Mouse (Mus musculus): ENCODE data around the gene Pnlip.

The Pnlip gene

GRCm38 (mm10) chr19:58652198-58652597, at the start of gene Pnlip:
Pnlip (plus strand) TSS chr19:58652498.
- DNase-seq (ENCODE audit: low read depth, low spot score), result no peak

DNA sequence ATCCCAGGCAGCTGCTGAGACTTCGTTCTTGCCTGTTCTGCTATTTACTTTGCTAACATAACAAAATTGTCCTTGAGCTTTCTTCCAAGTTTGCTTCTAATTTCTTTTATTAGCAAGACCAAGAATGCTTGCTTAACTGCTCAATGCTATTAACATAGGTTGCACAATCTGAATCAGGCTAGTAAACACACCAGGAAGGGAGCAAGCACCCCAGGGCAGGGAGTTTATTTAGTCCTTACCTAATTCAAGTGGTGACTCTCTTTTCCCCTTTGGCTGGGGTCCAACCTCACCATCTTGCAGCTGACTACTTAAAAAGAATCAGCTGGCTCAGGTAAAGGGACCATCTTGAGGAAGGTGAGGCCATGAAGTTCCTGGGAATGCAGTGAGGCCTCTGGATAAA, 42.6 kb upstream of the Pnlip start:
- DNase-seq (ENCODE audit: low read depth, low spot score), result no peak

DNA sequence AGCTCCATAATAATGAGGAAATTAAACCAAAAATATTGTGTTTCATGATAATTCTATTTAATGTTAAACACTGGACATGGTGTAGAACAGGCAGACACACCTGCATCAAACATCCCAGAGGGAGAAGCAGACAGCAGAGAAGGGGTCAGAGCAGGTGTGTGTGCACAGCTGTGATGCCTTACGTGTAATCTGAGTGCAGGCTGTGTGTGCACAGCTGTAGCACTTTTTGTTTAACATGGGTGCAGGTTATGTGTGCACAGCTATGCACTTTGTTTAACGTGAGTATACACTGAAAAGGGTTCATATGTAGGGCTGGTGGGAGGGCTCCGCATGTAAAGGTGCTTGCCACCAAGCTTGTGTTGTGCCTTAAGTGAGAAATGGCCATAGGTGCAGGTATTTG, 39.6 kb upstream of the Pnlip start:
- DNase-seq (ENCODE audit: low read depth, low spot score), result no peak

GRCm38 (mm10) chr19:58616606-58617005, 35.7 kb upstream of the Pnlip start:
- DNase-seq (ENCODE audit: low read depth, low spot score), result no peak

- no peak for DNase-seq (ENCODE audit: low read depth, low spot score)
Observed at GRCm38 (mm10) chr19:58620661-58621060, 31.6 kb upstream of the Pnlip start.

- no peak for DNase-seq (ENCODE audit: low read depth, low spot score)
Observed at GRCm38 (mm10) chr19:58621646-58622045, 30.7 kb upstream of the Pnlip start.

- DNase-seq (ENCODE audit: low read depth, low spot score), result no peak
Observed at GRCm38 (mm10) chr19:58624799-58625198, 27.5 kb upstream of the Pnlip start.

- DNase-seq (ENCODE audit: low read depth, low spot score), result no peak
Observed at GRCm38 (mm10) chr19:58625254-58625947, 26.9 kb upstream of the Pnlip start.

DNA sequence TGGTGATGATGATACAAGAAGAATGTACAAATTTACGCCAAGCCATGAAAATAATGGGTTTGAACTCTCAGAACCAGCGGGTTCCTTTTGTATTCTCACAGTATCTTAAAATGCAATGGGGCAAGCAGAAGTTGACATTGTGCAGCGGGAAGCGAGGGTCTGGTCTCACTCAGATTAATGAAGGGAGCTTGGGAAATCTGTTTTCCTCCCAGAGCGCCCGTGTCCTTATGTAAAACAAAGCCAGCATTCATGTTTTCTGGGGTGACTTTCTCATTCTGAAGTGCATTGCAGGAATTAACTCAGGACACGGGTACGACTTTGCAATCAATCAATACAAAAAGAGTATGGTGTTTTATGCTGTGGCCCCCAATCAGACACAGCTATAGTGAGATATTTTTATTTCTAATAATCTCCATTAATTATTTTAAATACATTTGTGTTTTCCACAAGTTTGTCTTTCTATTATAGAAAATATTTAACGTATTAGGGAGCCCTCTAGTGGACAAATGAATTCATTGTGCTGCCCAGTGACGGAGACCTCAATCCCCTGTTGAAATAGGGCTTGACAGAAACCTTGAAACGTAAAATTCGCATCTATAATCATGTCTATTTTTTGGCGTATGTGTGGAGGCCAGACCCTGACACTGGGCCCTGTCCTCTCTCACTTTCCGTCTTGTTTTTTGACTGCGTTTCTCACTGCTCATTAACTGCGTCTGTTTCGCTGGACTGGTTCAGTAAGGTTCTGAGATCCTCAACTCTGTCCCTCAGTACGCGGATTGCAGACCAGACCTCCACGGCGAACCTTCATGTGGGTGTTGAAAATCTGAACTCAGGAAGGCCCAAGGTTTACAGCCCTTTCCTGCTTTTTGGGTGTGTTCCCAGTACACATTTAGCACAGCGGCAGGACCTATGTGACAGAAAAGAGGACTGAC, 24.6 kb upstream of the Pnlip start:
- peak; percentile 30 for DNase-seq (ENCODE audit: low read depth, low spot score)

- DNase-seq (ENCODE audit: low read depth, low spot score), result no peak
Observed at GRCm38 (mm10) chr19:58629351-58629773, 22.9 kb upstream of the Pnlip start.

GRCm38 (mm10) chr19:58650036-58650435, 2.3 kb upstream of the Pnlip start:
- no peak for DNase-seq (ENCODE audit: low read depth, low spot score)

- DNase-seq (ENCODE audit: low read depth, low spot score), result no peak
Observed at GRCm38 (mm10) chr19:58662098-58662497, 9.8 kb downstream of the Pnlip start.

DNA sequence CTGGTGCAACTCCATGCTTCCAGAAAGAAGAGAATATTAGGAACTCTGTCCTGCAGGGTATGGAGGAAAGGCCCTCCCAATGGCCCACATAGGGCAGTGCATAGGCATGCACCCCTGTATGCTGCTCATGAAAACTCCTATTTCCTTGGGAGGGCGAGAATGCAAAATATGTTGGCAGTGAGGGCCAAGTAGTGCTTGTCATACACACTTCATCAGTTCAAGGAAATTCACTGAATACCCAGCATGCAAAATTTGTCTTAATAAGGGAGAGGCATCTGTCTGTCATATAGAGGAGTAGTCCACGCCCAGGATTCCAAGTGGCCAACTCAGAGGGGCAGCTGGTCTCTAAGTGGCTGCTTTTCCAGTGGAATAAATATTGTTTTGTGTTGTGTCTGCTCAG, 11.0 kb downstream of the Pnlip start:
- no peak for DNase-seq (ENCODE audit: low read depth, low spot score)

- no peak for DNase-seq (ENCODE audit: low read depth, low spot score)
Observed at GRCm38 (mm10) chr19:58664901-58665300, 12.6 kb downstream of the Pnlip start.

- no peak for DNase-seq (ENCODE audit: low read depth, low spot score)
Observed at GRCm38 (mm10) chr19:58674644-58675043, 22.3 kb downstream of the Pnlip start.

DNA sequence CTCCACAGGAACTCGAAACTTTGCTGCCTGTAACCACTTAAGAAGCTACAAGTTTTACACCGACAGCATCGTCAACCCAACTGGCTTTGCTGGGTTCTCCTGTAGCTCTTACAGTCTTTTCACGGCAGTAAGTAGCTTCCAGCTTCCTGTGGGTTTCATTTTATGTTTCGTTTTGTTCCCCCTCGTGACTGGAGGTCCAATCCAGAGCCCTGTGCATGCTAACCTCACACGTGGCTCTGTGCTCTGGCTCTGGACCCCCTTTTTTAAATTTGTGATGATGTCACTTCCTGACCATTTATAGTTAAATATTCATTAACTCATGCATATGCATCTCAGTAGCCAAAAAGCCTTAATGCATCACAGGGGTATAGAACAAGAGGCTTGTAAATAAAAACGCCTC, 24.8 kb downstream of the Pnlip start:
- no peak for DNase-seq (ENCODE audit: low read depth, low spot score)

- DNase-seq (ENCODE audit: low read depth, low spot score), result no peak
Observed at GRCm38 (mm10) chr19:58688933-58689332, 36.6 kb downstream of the Pnlip start.

GRCm38 (mm10) chr19:58695314-58695713, 43.0 kb downstream of the Pnlip start:
- DNase-seq (ENCODE audit: low read depth, low spot score), result no peak

DNA sequence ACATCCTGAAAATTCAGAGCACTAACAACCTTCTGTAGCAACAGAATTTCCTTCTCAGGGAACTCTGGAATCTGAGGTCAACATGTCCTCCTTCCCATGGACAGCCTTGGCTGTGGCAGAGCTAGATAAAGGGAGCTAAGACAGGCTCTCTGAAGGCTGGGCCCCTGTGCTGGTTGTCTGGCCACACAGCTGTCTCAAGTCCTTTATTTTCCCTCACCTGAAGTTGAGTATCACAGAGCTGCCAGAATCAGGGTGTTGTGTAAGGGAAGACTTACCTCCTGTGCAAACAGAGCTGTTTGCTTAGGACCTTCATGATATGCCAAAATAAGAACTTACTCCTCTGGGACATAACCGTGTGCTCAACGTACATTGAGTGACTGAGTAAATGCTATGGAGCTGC, 43.9 kb downstream of the Pnlip start:
- DNase-seq (ENCODE audit: low read depth, low spot score), result no peak

DNA sequence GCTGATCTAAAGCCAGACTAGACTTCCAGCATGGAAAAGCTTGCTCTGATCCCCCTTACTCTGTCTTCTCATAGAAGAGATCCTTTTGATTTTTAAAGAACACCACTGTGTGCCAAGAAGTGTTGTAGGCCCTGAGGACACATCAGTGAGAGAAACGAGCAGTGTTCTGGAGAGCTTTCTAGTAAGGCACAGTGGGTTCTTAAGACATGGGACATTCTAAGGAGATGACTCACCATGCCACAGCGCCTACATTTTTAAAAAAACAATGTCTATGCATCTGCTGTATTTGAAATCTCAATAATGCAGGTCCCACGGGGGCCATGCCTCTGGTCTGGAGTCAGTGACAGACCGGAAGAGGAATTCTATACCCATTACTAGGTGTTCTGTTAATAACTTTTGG, 52.3 kb downstream of the Pnlip start:
- DNase-seq (ENCODE audit: low read depth, low spot score), result no peak

- no peak for DNase-seq (ENCODE audit: low read depth, low spot score)
Observed at GRCm38 (mm10) chr19:58708611-58709010, 56.3 kb downstream of the Pnlip start.

GRCm38 (mm10) chr19:58717925-58718324, 65.6 kb downstream of the Pnlip start:
- no peak for DNase-seq (ENCODE audit: low read depth, low spot score)

DNA sequence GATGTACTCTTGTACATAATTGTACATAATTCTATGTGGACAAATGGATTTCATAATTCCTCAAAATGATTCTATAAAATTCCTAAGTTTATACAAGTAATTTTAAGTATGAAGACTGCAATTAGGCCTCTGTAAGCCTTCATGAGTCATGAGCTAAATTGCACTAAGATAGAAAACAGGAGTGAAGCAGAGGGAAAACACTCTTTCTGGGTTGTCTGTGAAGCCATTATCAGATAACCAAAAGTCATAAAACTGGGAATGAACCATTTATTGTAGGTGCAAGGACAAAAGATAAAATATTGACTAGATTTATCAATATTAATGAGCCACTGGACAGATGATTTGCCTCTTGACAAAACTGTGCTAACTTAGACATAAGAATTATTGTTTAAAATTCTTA, 68.1 kb downstream of the Pnlip start:
- no peak for DNase-seq (ENCODE audit: low read depth, low spot score)

All from ES-CJ7 (cell line).